Mouse (Mus musculus): ENCODE data around the gene Fhl3.

Gene Fhl3

DNA sequence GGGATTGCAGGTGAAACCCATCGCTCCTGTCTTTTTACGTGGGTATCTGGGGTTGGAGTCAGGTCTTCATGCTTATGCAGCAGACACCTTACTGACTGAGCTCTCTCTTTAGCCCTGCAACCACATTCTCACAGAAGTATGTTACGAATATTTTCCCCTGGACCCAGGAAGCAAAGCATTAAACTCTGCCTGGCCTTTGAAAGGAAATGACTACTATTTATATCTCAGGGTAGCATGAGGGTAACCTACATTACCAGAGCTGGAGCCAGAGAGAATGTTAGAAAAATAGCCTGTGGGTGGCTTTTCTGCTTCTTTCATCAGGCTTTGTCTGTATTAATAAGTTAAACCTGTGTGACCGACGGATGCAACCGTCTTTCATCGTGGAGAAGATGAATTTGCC is 55.0 kb downstream of the Fhl3 start:
- no peak for DNase-seq (ENCODE audit: low read depth, low spot score)
